Mouse (Mus musculus) liver, postnatal 0 days (tissue): Measurements from ENCODE around the gene Zfp451. TPM values are rescaled to one million over a fixed set of nuclear protein-coding genes. Genes with fewer than 3 reads are reported as not detected.
A peak's percentile ranks its signal among the peaks of the same experiment; 100 is the strongest.
"Not testable (repeated sequence)": the region's sequence is repeated elsewhere in the genome, so short reads cannot be mapped to it uniquely, and the experiment has no call there.

Experiments
- ATAC-seq: fragments of 200-750 bp; cut with Nextera tagmentation; 2 replicates; pipeline ENCODE4 v1.8.0; 2017; ENCODE audit warnings: mild to moderate bottlenecking, moderate library complexity
- DNase-seq: peaks from one replicate; pipeline ENCODE4 v3.0.0-alpha.2; 2016
- H3K27ac ChIP-seq: fragments of 300-500 bp; sonication (generic); 2 replicates; pipeline ENCODE4 v1.5.1; 2014; ENCODE audit warnings: antibody characterized with exemption, moderate library complexity, mild to moderate bottlenecking, low read depth
- H3K27me3 ChIP-seq: fragments of 300-500 bp; sonication (generic); 2 replicates; pipeline ENCODE4 v1.6.1; 2014; ENCODE audit warnings: low read length, control low read depth, mixed read lengths; ENCODE audit not compliant: insufficient read depth
- H3K36me3 ChIP-seq: fragments of 300-500 bp; sonication (generic); replicated peaks from 2 replicates; pipeline ENCODE4 v1.6.1; 2014; ENCODE audit warnings: mild to moderate bottlenecking, control low read depth, low read length, moderate library complexity, mixed read lengths; ENCODE audit not compliant: insufficient read depth
- H3K4me1 ChIP-seq: fragments of 300-500 bp; sonication (generic); 2 replicates; pipeline ENCODE4 v1.6.1; 2014; ENCODE audit warnings: antibody characterized with exemption, mild to moderate bottlenecking, control low read depth; ENCODE audit not compliant: insufficient read depth
- H3K4me2 ChIP-seq: fragments of 300-500 bp; sonication (generic); 2 replicates; pipeline ENCODE4 v1.6.1; 2014; ENCODE audit warnings: low read depth, mild to moderate bottlenecking, low read length, moderate library complexity, mixed read lengths
- H3K4me3 ChIP-seq: fragments of 300-500 bp; sonication (generic); 2 replicates; pipeline ENCODE4 v1.5.1; 2014; ENCODE audit warnings: low read depth, low read length
- H3K9ac ChIP-seq: fragments of 300-500 bp; sonication (generic); replicated peaks from 2 replicates; pipeline ENCODE4 v1.6.1; 2014; ENCODE audit warnings: mild to moderate bottlenecking, moderate library complexity
- H3K9me3 ChIP-seq: fragments of 300-500 bp; sonication (generic); 2 replicates; pipeline ENCODE4 v1.6.1; 2016; ENCODE audit warnings: mild to moderate bottlenecking, control low read depth, low read length, mixed read lengths
- CTCF ChIP-seq: sonication (generic); IDR thresholded peaks from 2 replicates; pipeline ENCODE4 v1.5.1; 2016; ENCODE audit warnings: antibody characterized with exemption, low read depth
- EP300 ChIP-seq: IDR thresholded peaks from 2 replicates; pipeline ENCODE4 v1.6.1; 2016; ENCODE audit warnings: antibody characterized with exemption, low read depth, mild to moderate bottlenecking
- WGBS: fragments of 180-500 bp; shearing (Covaris S2); extraction: QIAGEN DNeasy Blood & Tissue Kit; methylation state at CpG from one replicate; pipeline ENCODE4 v1.1.7; 2014; ENCODE audit not compliant: insufficient replicate concordance; 5-methylcytosine and 5-hydroxymethylcytosine counted together
- polyA plus RNA-seq: library from polyadenylated mRNA; unstranded; fragments of >200 nt; fragmentation: Nextera tagmentation; extraction: Ambion mirVana; gene quantifications from 2 replicates; pipeline ENCODE4 v1.2.1, GENCODE M21; 2015

The Zfp451 gene
- polyA plus RNA-seq, 1 experiment from 2014 or later: 4.4 TPM

DNA sequence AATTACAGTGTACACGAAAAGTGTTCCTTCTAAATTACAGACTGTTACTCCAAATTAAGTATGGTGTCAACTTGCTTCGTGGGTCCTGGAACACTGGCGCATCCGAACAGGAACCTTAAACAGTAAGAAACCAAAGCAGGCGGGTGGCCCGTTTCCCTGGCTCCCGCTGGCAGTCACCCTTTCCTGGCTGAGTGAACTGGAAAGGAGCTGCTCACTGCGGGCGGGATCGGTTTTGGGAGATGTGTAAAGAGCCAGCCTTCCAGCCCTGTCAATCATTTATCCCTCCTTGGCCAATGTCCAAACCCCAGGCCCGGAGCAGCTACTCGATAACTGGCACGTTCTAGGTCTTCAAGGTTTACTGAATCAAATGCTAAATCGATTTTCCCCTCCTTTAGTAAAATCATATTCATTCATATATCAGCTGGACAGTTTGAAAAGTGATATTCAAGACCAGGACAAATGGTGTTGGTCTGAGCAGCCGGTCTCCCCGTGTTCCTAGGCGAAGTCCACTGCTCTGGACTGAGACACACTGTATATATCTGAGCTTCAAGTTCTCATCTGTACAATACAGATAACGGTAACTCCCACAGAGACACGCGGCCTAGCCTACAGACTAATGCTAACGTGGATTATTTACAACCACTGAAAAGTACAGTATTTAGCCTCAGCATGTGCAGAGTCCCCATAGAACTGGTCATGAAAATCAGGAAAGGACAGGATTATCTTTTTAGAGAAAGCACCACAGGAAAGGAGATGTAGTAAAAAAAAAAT, 59.2 kb downstream of the Zfp451 start:
- Histone ChIP-seq H3K27ac (peak overlapping the region; percentile 75), H3K27me3 (no peaks in the 10 kb centered on the region), H3K4me2 (peak overlapping the region; percentile 100), H3K9me3 (no peaks in the 10 kb centered on the region), H3K4me1 (peaks cover 32% of the 10 kb centered on the region), H3K36me3 (no peaks in the 10 kb centered on the region), H3K4me3 (peak overlapping the region; percentile 79), H3K9ac (peak overlapping the region; percentile 83; the same call in 1 of the 2 replicates)
- WGBS: 46% methylated on average over 21 of the region's 21 CpGs
- TF ChIP-seq EP300 (peak; percentile 88), CTCF (no peak)
- DNase-seq (peak; percentile 81), ATAC-seq (peak; percentile 82)

- no peak overlapping the region for H3K27ac ChIP-seq
- H3K36me3 ChIP-seq: 0 out of 2 replicates have a peak, but pooled peaks cover 2% of the 10 kb centered on the region
- H3K9me3 ChIP-seq: no peaks in the 10 kb centered on the region
- no peak for DNase-seq
- H3K4me2 ChIP-seq: no peak overlapping the region
- no peak for TF ChIP-seq EP300
- TF ChIP-seq CTCF: no peak
- H3K9ac ChIP-seq: no peak overlapping the region
- H3K4me1 ChIP-seq: peaks cover 32% of the 10 kb centered on the region
- H3K4me3 ChIP-seq: no peak overlapping the region
- no peaks in the 10 kb centered on the region for H3K27me3 ChIP-seq
- ATAC-seq: no peak
- WGBS: 86% methylated on average over 17 of the region's 17 CpGs
Observed at GRCm38 (mm10) chr1:33754089-33754488, 60.3 kb downstream of the Zfp451 start.

DNA sequence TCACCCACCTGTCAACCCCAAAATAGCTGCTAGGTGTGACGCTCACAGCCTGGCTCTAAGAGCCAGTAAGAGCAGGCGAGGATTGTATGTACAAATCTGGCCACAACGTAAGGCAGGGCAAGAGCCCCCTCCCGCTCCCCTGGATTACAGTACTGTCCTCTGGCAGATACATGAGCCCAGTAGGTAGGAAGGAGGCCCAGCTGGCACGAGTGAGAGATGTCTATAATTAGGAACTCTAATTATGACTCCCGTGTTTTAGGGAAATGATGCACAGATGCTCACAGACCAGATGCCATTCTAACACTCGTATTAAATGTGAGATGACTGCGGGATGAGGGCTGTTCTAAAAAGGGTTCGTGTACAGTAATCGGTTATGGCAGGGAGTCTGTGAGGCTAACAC, 63.1 kb downstream of the Zfp451 start:
- WGBS: 89% methylated on average over 10 of the region's 10 CpGs

GRCm38 (mm10) chr1:33749709-33750108, 64.7 kb downstream of the Zfp451 start:
- not testable (repeated sequence) for H3K9me3 ChIP-seq, H3K4me2 ChIP-seq, H3K27ac ChIP-seq, H3K9ac ChIP-seq, ATAC-seq, H3K4me3 ChIP-seq, H3K4me1 ChIP-seq, DNase-seq, H3K27me3 ChIP-seq
- WGBS: 88% methylated on average over 3 of the region's 4 CpGs
- peaks cover 11% of the 10 kb centered on the region; the same call in 1 of the 2 replicates for H3K36me3 ChIP-seq

More for the DNA sequence above, 63.1 kb downstream of the Zfp451 start:
- TF ChIP-seq CTCF (no peak), EP300 (no peak)
- H3K36me3 ChIP-seq: peaks cover 8% of the 10 kb centered on the region; the same call in 1 of the 2 replicates
- no peak overlapping the region for H3K4me2 ChIP-seq
- H3K27me3 ChIP-seq: no peaks in the 10 kb centered on the region
- DNase-seq (no peak), ATAC-seq (no peak)
- H3K9ac ChIP-seq: no peak overlapping the region
- H3K4me3 ChIP-seq: no peak overlapping the region
- H3K4me1 ChIP-seq: peaks cover 16% of the 10 kb centered on the region
- H3K9me3 ChIP-seq: no peaks in the 10 kb centered on the region
- H3K27ac ChIP-seq: no peak overlapping the region

GRCm38 (mm10) chr1:33749109-33749508, 65.3 kb downstream of the Zfp451 start:
- H3K36me3 ChIP-seq: peaks cover 11% of the 10 kb centered on the region; the same call in 1 of the 2 replicates
- 94% methylated on average over 11 of the region's 11 CpGs for WGBS
- no peak overlapping the region for H3K27ac ChIP-seq
- no peak for ATAC-seq
- H3K9ac ChIP-seq: no peak overlapping the region
- H3K9me3 ChIP-seq: no peaks in the 10 kb centered on the region
- H3K4me1 ChIP-seq: no peaks in the 10 kb centered on the region
- TF ChIP-seq CTCF: no peak
- H3K4me3 ChIP-seq: no peak overlapping the region
- no peak overlapping the region for H3K4me2 ChIP-seq
- no peak for DNase-seq
- no peaks in the 10 kb centered on the region for H3K27me3 ChIP-seq

GRCm38 (mm10) chr1:33745901-33746300, 68.5 kb downstream of the Zfp451 start:
- H3K27ac ChIP-seq: no peak overlapping the region
- H3K36me3 ChIP-seq: peaks cover 11% of the 10 kb centered on the region; the same call in 1 of the 2 replicates
- no peak overlapping the region for H3K4me2 ChIP-seq
- no peaks in the 10 kb centered on the region for H3K4me1 ChIP-seq
- ATAC-seq: no peak
- H3K9ac ChIP-seq: no peak overlapping the region
- no peak for TF ChIP-seq CTCF
- no peak for TF ChIP-seq EP300
- WGBS: 93% methylated on average over 4 of the region's 4 CpGs
- H3K9me3 ChIP-seq: no peaks in the 10 kb centered on the region
- no peak overlapping the region for H3K4me3 ChIP-seq
- H3K27me3 ChIP-seq: no peaks in the 10 kb centered on the region
- no peak for DNase-seq

DNA sequence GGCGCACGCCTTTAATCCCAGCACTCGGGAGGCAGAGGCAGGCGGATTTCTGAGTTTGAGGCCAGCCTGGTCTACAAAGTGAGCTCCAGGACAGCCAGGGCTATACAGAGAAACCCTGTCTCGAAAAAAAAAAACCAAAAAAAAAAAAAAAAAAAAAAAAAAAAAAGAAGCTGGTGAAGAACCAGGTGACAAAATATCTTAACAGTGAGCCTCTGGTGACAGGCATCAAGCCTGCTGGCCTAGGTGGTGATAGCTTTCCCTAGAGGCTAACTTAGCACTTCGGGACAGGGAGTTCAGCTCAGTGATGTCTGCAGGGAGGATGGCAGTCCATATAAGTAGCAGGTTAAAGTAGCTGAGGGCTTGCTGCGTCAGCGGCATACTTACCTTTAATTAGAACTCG, 69.6 kb downstream of the Zfp451 start:
- not testable (repeated sequence) for H3K27me3 ChIP-seq, ATAC-seq, DNase-seq, H3K4me3 ChIP-seq, H3K4me2 ChIP-seq, H3K4me1 ChIP-seq, H3K9ac ChIP-seq, H3K27ac ChIP-seq, H3K9me3 ChIP-seq
- H3K36me3 ChIP-seq: peaks cover 18% of the 10 kb centered on the region
- 90% methylated on average over 9 of the region's 9 CpGs for WGBS
